Mouse (Mus musculus) forebrain, postnatal 0 days (tissue): ENCODE measurements around the gene Lrrc51. TPM values are rescaled to one million over a fixed set of nuclear protein-coding genes. Genes with fewer than 3 reads are reported as not detected.

ENCODE experiments used
- ATAC-seq: fragments of 200-750 bp; cut with Nextera tagmentation; 2 replicates; pipeline ENCODE4 v1.8.0; 2017; ENCODE audit warnings: mild to moderate bottlenecking, moderate library complexity
- DNase-seq: peaks from one replicate; pipeline ENCODE4 v3.0.0-alpha.2; 2015
- H3K27ac ChIP-seq: fragments of 300-500 bp; sonication (generic); 2 replicates; pipeline ENCODE4 v1.5.1; 2014; ENCODE audit warnings: low read depth, mild to moderate bottlenecking, antibody characterized with exemption, low read length, moderate library complexity, mixed read lengths
- H3K27me3 ChIP-seq: fragments of 300-500 bp; sonication (generic); 2 replicates; pipeline ENCODE4 v1.6.1; 2014; ENCODE audit warnings: mild to moderate bottlenecking, low read length, mixed read lengths; ENCODE audit not compliant: insufficient read depth
- H3K36me3 ChIP-seq: fragments of 300-500 bp; sonication (generic); 2 replicates; pipeline ENCODE4 v1.6.1; 2014; ENCODE audit warnings: mild to moderate bottlenecking, moderate library complexity; ENCODE audit not compliant: insufficient read depth
- H3K4me1 ChIP-seq: fragments of 300-500 bp; sonication (generic); 2 replicates; pipeline ENCODE4 v1.6.1; 2014; ENCODE audit warnings: antibody characterized with exemption; ENCODE audit not compliant: insufficient read depth
- H3K4me2 ChIP-seq: fragments of 300-500 bp; sonication (generic); 2 replicates; pipeline ENCODE4 v1.6.1; 2014; ENCODE audit warnings: low read depth, mild to moderate bottlenecking, moderate library complexity
- H3K4me3 ChIP-seq: fragments of 300-500 bp; sonication (generic); 2 replicates; pipeline ENCODE4 v1.5.1; 2014; ENCODE audit warnings: low read depth, low read length, mixed read lengths
- H3K9ac ChIP-seq: fragments of 300-500 bp; sonication (generic); 2 replicates; pipeline ENCODE4 v1.6.1; 2014; ENCODE audit warnings: mild to moderate bottlenecking
- H3K9me3 ChIP-seq: fragments of 300-500 bp; sonication (generic); 2 replicates; pipeline ENCODE4 v1.6.1; 2016; ENCODE audit warnings: low read length
- CTCF ChIP-seq: sonication (generic); IDR thresholded peaks from 2 replicates; pipeline ENCODE4 v1.5.1; 2016; ENCODE audit warnings: antibody characterized with exemption, control low read depth, low read depth
- WGBS: fragments of 180-500 bp; shearing (Covaris S2); extraction: QIAGEN DNeasy Blood & Tissue Kit; methylation state at CpG from one replicate; pipeline ENCODE4 v1.1.7; 2014; 5-methylcytosine and 5-hydroxymethylcytosine counted together
- microRNA-seq, 2 experiments: library from miRNA; unstranded; fragments of <30 nt; microRNA quantifications; one replicate each; pipeline ENCODE4; 2016
- polyA plus RNA-seq: library from polyadenylated mRNA; unstranded; fragments of >200 nt; fragmentation: Nextera tagmentation; extraction: Ambion mirVana; gene quantifications from 2 replicates; pipeline ENCODE4 v1.2.1, GENCODE M21; 2015
- total RNA-seq: library from RNA; depleted of rRNA; stranded (reverse); fragments of >200 nt; gene quantifications from 2 replicates; pipeline ENCODE4 v1.2.3, GENCODE M21; 2014; rRNA removed

Gene Lrrc51
- total and polyA plus RNA-seq, 2 experiments from 2014 or later = 5.4 to 10.6 TPM

DNA sequence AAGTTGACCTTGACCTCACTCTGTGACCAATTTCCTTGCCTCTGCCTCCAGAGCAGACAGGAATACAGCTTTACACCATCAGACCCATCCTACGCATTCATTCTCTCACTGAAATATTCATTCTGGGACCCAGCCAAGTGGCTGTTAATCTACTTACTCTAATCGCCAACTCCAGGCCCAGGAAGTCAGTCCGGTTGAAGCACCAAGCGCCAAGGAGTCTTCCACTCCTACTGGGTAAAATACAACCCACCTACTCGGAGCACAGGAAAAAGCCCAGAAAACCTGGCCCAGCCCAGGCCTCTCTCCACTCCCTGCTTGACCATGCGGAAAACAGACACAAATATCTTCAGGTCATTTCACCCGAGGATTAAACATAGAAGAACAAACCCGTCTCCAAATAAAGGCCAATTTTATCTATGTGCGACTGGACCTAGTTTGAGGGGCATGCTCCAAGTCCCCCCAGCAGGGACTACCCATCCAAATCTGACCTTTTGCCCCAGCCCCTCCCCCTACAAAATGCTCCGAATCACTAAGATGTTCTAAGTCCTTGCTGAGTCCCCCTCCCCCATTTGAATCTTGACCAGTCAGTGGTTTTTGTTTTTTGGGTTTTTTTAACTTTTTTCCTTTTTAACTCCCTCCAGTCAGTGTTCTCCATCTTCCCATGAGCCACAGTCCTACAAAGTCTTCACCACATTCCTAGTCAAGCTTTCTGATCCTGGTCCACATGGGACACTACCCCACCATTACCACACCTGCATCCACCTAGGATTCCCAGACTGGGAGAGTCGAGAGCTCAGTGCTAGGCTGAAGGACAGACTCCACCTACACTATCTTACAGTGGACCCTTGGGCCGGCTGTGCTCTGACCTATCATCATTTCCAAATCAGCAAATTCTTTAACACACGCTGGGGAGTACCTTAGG is 65.2 kb downstream of the Lrrc51 start:
- no peak overlapping the region for H3K4me2 ChIP-seq
- no peak overlapping the region for H3K9ac ChIP-seq
- no peak for DNase-seq
- no peak for ATAC-seq
- H3K36me3 ChIP-seq = no peaks in the 10 kb centered on the region
- WGBS = 45% methylated on average over 13 of the region's 13 CpGs
- no peaks in the 10 kb centered on the region for H3K27me3 ChIP-seq
- H3K4me1 ChIP-seq = no peaks in the 10 kb centered on the region
- no peak overlapping the region for H3K27ac ChIP-seq
- H3K9me3 ChIP-seq = no peaks in the 10 kb centered on the region
- TF ChIP-seq CTCF = no peak
- H3K4me3 ChIP-seq = no peak overlapping the region

DNA sequence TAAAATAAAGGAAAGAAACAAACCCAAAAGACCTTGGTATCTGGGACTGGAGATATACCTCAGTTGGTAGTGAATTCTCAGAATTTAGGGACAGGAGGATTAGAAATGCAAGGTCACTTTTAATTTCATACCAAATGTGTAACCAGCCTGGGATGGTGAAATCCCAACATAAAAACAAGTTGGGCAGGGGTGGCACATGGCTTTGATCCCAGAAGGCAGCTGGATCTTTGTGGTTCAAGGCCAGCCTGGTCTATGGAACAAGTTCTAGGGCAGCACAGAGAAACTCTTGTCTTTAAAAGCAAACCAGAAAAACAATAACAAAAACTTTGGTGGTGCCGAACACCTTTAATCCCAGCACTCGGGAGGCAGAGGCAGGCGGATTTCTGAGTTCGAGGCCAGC is 66.2 kb downstream of the Lrrc51 start:
- WGBS = 100% methylated on average over 4 of the region's 4 CpGs

DNA sequence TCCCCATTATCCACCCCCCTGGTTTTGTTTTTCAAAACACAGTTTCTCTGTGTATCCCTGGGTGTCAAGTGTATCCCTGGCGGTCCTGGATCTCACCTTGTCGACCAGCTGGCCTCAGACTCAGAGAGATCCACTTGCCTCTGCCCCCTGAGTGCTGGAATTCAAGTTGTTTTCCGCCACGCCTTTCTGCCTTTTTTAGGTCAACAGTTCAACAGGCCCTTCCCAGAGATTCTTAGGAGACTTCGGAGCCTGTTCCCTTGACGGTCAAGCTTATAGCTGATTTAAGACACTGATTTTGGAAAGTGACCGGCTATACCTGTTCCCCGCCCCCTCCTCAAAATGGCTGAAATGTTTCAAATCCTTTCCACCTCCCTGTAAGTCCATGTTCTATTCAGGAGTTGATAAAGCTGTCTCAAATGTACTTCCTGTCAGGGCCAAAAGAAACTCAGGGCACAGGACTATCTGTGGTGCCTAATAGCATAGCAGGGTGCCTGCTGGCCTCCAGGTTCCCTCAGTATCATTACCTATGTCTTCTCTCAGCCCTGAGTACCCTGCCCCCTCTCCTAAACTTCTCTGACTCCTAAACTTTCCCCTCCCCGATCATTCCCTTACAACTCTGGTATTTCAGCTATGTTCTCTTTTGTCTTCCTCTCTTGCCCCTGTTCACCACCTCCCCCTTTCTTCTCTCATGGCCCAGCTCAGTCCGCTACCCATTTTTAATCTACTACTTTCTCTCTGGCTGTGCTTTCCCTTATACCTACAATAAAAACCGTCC is 67.0 kb downstream of the Lrrc51 start:
- Histone ChIP-seq H3K9me3 (no peaks in the 10 kb centered on the region), H3K36me3 (no peaks in the 10 kb centered on the region), H3K9ac (no peak overlapping the region), H3K4me3 (no peak overlapping the region), H3K4me1 (no peaks in the 10 kb centered on the region), H3K27me3 (no peaks in the 10 kb centered on the region), H3K4me2 (no peak overlapping the region), H3K27ac (no peak overlapping the region)
- TF ChIP-seq CTCF = no peak
- WGBS = 79% methylated on average over 11 of the region's 11 CpGs
- ATAC-seq = no peak
- DNase-seq = no peak

More for the DNA sequence above, 66.2 kb downstream of the Lrrc51 start:
- H3K27me3 ChIP-seq = no peaks in the 10 kb centered on the region
- H3K27ac ChIP-seq = no peak overlapping the region
- H3K9ac ChIP-seq = no peak overlapping the region
- no peak overlapping the region for H3K4me3 ChIP-seq
- no peaks in the 10 kb centered on the region for H3K4me1 ChIP-seq
- no peak overlapping the region for H3K4me2 ChIP-seq
- DNase-seq (no peak), ATAC-seq (no peak)
- no peak for TF ChIP-seq CTCF
- no peaks in the 10 kb centered on the region for H3K36me3 ChIP-seq
- H3K9me3 ChIP-seq = no peaks in the 10 kb centered on the region

DNA sequence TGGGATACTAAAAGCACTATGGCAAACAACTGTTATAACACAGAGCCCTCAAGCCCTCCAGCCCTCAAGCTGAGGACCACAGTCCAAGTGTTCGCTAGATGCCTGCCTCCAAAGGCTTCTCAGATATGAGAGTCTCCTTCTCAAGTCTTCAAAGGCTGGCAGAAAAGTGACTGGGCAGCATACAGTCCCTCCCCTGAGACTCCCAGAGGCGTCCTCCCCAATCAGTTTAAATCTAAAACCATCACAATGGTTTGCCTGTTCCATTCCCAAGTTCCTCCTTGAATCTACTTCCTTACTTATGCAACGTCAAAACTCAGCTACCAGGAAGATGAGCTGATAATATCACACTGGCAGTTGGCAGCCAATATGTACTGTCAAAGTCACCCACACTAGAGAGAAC is 70.3 kb downstream of the Lrrc51 start, which contains the start of gene Anapc15:
TSS of gene Anapc15 (plus strand) at position 301 of the 400 bp plus-strand sequence.
- Histone ChIP-seq H3K9ac (no peak within 1 kb of the TSS), H3K4me2 (no peak within 1 kb of the TSS), H3K27me3 (no peaks in the 10 kb centered on the region), H3K36me3 (no peaks in the 10 kb centered on the region), H3K4me1 (no peaks in the 10 kb centered on the region), H3K27ac (no peak within 1 kb of the TSS), H3K4me3 (no peak within 1 kb of the TSS), H3K9me3 (no peaks in the 10 kb centered on the region)
- 82% methylated on average over 3 of the region's 3 CpGs for WGBS
- DNase-seq = no peak
- no peak for TF ChIP-seq CTCF
- ATAC-seq = no peak

Small RNAs within 50 kb of the gene (microRNA-seq; reads per million reads assigned to microRNA genes)
- gene Gm22655 = 0 reads per million in 2 experiments

Other genes with a start within 250 kb of the Lrrc51 start
- not detected in 2 replicates for gene Phox2a, start 115.6 kb downstream of the Lrrc51 start, total RNA-seq
- gene Phox2a, start 115.6 kb downstream of the Lrrc51 start, polyA plus RNA-seq = not detected in 2 replicates
- gene Inppl1, start 95.7 kb downstream of the Lrrc51 start, total RNA-seq = 14.7 and 15.4 TPM in 2 replicates
- gene Inppl1, start 95.7 kb downstream of the Lrrc51 start, polyA plus RNA-seq = 6.6 and 9.6 TPM in 2 replicates
- 3.4 and 3.8 TPM in 2 replicates for gene Folr2, start 76.7 kb downstream of the Lrrc51 start, total RNA-seq
- gene Folr2, start 76.7 kb downstream of the Lrrc51 start, polyA plus RNA-seq = 2.5 and 3.0 TPM in 2 replicates
- 47.0 and 64.2 TPM in 2 replicates for gene Anapc15, start 70.2 kb downstream of the Lrrc51 start, total RNA-seq
- 68.8 and 73.3 TPM in 2 replicates for gene Anapc15, start 70.2 kb downstream of the Lrrc51 start, polyA plus RNA-seq
- gene Folr1, start 63.1 kb downstream of the Lrrc51 start, total RNA-seq = 7.0 and 10.5 TPM in 2 replicates
- 38.5 and 49.6 TPM in 2 replicates for gene Folr1, start 63.1 kb downstream of the Lrrc51 start, polyA plus RNA-seq
- gene Lamtor1, start 28.0 kb downstream of the Lrrc51 start, total RNA-seq = 96.3 and 105 TPM in 2 replicates
- gene Lamtor1, start 28.0 kb downstream of the Lrrc51 start, polyA plus RNA-seq = 176 and 205 TPM in 2 replicates
- not detected in 2 replicates for gene Tomt, start 27.5 kb downstream of the Lrrc51 start, total RNA-seq
- 0.27 and 0.34 TPM in 2 replicates for gene Tomt, start 27.5 kb downstream of the Lrrc51 start, polyA plus RNA-seq
- 58.3 and 74.2 TPM in 2 replicates for gene Numa1, start 216 bp upstream of the Lrrc51 start, total RNA-seq
- gene Numa1, start 216 bp upstream of the Lrrc51 start, polyA plus RNA-seq = 18.1 and 24.3 TPM in 2 replicates
- 9.5 and 11.2 TPM in 2 replicates for gene Il18bp, start 84.8 kb upstream of the Lrrc51 start, total RNA-seq
- gene Il18bp, start 84.8 kb upstream of the Lrrc51 start, polyA plus RNA-seq = 1.7 and 2.8 TPM in 2 replicates
- gene Rnf121, start 131.6 kb upstream of the Lrrc51 start, total RNA-seq = 28.8 and 34.2 TPM in 2 replicates
- gene Rnf121, start 131.6 kb upstream of the Lrrc51 start, polyA plus RNA-seq = 19.9 and 23.4 TPM in 2 replicates
- 23.4 and 32.7 TPM in 2 replicates for gene Xndc1, start 131.6 kb upstream of the Lrrc51 start, total RNA-seq
- 11.9 and 14.6 TPM in 2 replicates for gene Xndc1, start 131.6 kb upstream of the Lrrc51 start, polyA plus RNA-seq
- 1.3 and 2.5 TPM in 2 replicates for gene Xntrpc, start 131.8 kb upstream of the Lrrc51 start, total RNA-seq
- 0.42 and 0.58 TPM in 2 replicates for gene Xntrpc, start 131.8 kb upstream of the Lrrc51 start, polyA plus RNA-seq
- 0.23 and 1.1 TPM in 2 replicates for gene Trpc2, start 149.2 kb upstream of the Lrrc51 start, total RNA-seq
- not detected in 2 replicates for gene Trpc2, start 149.2 kb upstream of the Lrrc51 start, polyA plus RNA-seq
- gene Art1, start 167.8 kb upstream of the Lrrc51 start, total RNA-seq = 0.15 TPM in 1 of 2 replicates, not detected in the other
- 0.15 and 0.39 TPM in 2 replicates for gene Art1, start 167.8 kb upstream of the Lrrc51 start, polyA plus RNA-seq
- 0.23 and 0.29 TPM in 2 replicates for gene Art5, start 175.6 kb upstream of the Lrrc51 start, total RNA-seq
- gene Art5, start 175.6 kb upstream of the Lrrc51 start, polyA plus RNA-seq = 0.22 and 0.50 TPM in 2 replicates
- 0.23 and 0.62 TPM in 2 replicates for gene Chrna10, start 182.9 kb upstream of the Lrrc51 start, total RNA-seq
- gene Chrna10, start 182.9 kb upstream of the Lrrc51 start, polyA plus RNA-seq = 0.16 TPM in 1 of 2 replicates, not detected in the other